Mouse (Mus musculus) midbrain, embryonic 12.5 days (tissue): ENCODE data around the gene Me3. TPM values are rescaled to one million over a fixed set of nuclear protein-coding genes. Genes with fewer than 3 reads are reported as not detected.
A peak's percentile ranks its signal among the peaks of the same experiment; 100 is the strongest.
"Not testable (repeated sequence)": the region's sequence is repeated elsewhere in the genome, so short reads cannot be mapped to it uniquely, and the experiment has no call there.

ENCODE experiments used
- ATAC-seq: fragments of 200-750 bp; cut with Nextera tagmentation; 2 replicates; pipeline ENCODE4 v1.8.0; 2017; ENCODE audit warnings: low read depth, moderate TSS enrichment, moderate library complexity; ENCODE audit not compliant: low FRiP score
- H3K27ac ChIP-seq: fragments of 300-500 bp; sonication (generic); replicated peaks from 2 replicates; pipeline ENCODE4 v1.5.1; 2016; ENCODE audit warnings: mild to moderate bottlenecking
- H3K27me3 ChIP-seq: fragments of 300-500 bp; sonication (generic); 2 replicates; pipeline ENCODE4 v1.6.1; 2016; ENCODE audit warnings: mild to moderate bottlenecking
- H3K36me3 ChIP-seq: fragments of 300-500 bp; sonication (generic); 2 replicates; pipeline ENCODE4 v1.6.1; 2016
- H3K4me1 ChIP-seq: fragments of 300-500 bp; sonication (generic); 2 replicates; pipeline ENCODE4 v1.6.1; 2016
- H3K4me2 ChIP-seq: fragments of 300-500 bp; sonication (generic); replicated peaks from 2 replicates; pipeline ENCODE4 v1.6.1; 2016; ENCODE audit warnings: mild to moderate bottlenecking, moderate library complexity
- H3K4me3 ChIP-seq: fragments of 300-500 bp; sonication (generic); 2 replicates; pipeline ENCODE4 v1.5.1; 2016; ENCODE audit warnings: mild to moderate bottlenecking
- H3K9ac ChIP-seq: fragments of 300-500 bp; sonication (generic); replicated peaks from 2 replicates; pipeline ENCODE4 v1.6.1; 2016; ENCODE audit warnings: mild to moderate bottlenecking, moderate library complexity
- H3K9me3 ChIP-seq: fragments of 300-500 bp; sonication (generic); 2 replicates; pipeline ENCODE4 v1.6.1; 2016; ENCODE audit warnings: mild to moderate bottlenecking
- WGBS: fragments of 180-500 bp; shearing (Covaris S2); methylation state at CpG from one replicate; pipeline ENCODE4 v1.1.7; 2016; 5-methylcytosine and 5-hydroxymethylcytosine counted together
- polyA plus RNA-seq: library from polyadenylated mRNA; unstranded; fragments of >200 nt; fragmentation: Nextera tagmentation; extraction: Ambion mirVana; gene quantifications from 2 replicates; pipeline ENCODE4 v1.2.1, GENCODE M21; 2016

The Me3 gene
- polyA plus RNA-seq, 1 experiment from 2014 or later, result 1.7 TPM

GRCm38 (mm10) chr7:89713059-89713458, 80.9 kb downstream of the Me3 start:
- no peak overlapping the region for H3K4me2 ChIP-seq
- no peaks in the 10 kb centered on the region for H3K4me1 ChIP-seq
- no peaks in the 10 kb centered on the region for H3K36me3 ChIP-seq

GRCm38 (mm10) chr7:89716226-89716625, 84.0 kb downstream of the Me3 start:
- whole genome bisulfite sequencing, result 87% methylated on average over 3 of the region's 3 CpGs
- no peaks in the 10 kb centered on the region for H3K9me3 ChIP-seq
- H3K27ac ChIP-seq, result no peak overlapping the region
- no peak overlapping the region for H3K4me3 ChIP-seq
- no peaks in the 10 kb centered on the region for H3K36me3 ChIP-seq
- no peak for ATAC-seq
- H3K27me3 ChIP-seq, result no peaks in the 10 kb centered on the region
- no peak overlapping the region for H3K9ac ChIP-seq
- no peaks in the 10 kb centered on the region for H3K4me1 ChIP-seq
- H3K4me2 ChIP-seq, result no peak overlapping the region

More at GRCm38 (mm10) chr7:89713059-89713458, 80.9 kb downstream of the Me3 start:
- Histone ChIP-seq H3K27ac (no peak overlapping the region), H3K27me3 (no peaks in the 10 kb centered on the region), H3K9ac (no peak overlapping the region), H3K9me3 (no peaks in the 10 kb centered on the region), H3K4me3 (no peak overlapping the region)
- no peak for ATAC-seq

- H3K9ac ChIP-seq, result no peak overlapping the region
- no peak overlapping the region for H3K4me3 ChIP-seq
- no peak for ATAC-seq
- H3K27me3 ChIP-seq, result no peaks in the 10 kb centered on the region
- no peaks in the 10 kb centered on the region for H3K4me1 ChIP-seq
- 77% methylated on average over 2 of the region's 2 CpGs for WGBS
- H3K36me3 ChIP-seq, result no peaks in the 10 kb centered on the region
- no peak overlapping the region for H3K4me2 ChIP-seq
- H3K9me3 ChIP-seq, result no peaks in the 10 kb centered on the region
- H3K27ac ChIP-seq, result no peak overlapping the region
Measured at GRCm38 (mm10) chr7:89717521-89717920, 85.3 kb downstream of the Me3 start.

GRCm38 (mm10) chr7:89718264-89718663, 86.1 kb downstream of the Me3 start:
- Histone ChIP-seq H3K4me1 (no peaks in the 10 kb centered on the region), H3K9ac (no peak overlapping the region), H3K9me3 (no peaks in the 10 kb centered on the region), H3K36me3 (no peaks in the 10 kb centered on the region), H3K4me3 (no peak overlapping the region), H3K27ac (no peak overlapping the region), H3K27me3 (no peaks in the 10 kb centered on the region), H3K4me2 (no peak overlapping the region)
- 77% methylated on average over 2 of the region's 2 CpGs for WGBS
- no peak for ATAC-seq

- WGBS, result 92% methylated on average over 2 of the region's 2 CpGs
- H3K36me3 ChIP-seq, result no peaks in the 10 kb centered on the region
- no peak overlapping the region for H3K4me3 ChIP-seq
- ATAC-seq, result no peak
- no peak overlapping the region for H3K9ac ChIP-seq
- H3K4me2 ChIP-seq, result no peak overlapping the region
- no peaks in the 10 kb centered on the region for H3K4me1 ChIP-seq
- no peaks in the 10 kb centered on the region for H3K27me3 ChIP-seq
- H3K9me3 ChIP-seq, result no peaks in the 10 kb centered on the region
- H3K27ac ChIP-seq, result no peak overlapping the region
Measured at GRCm38 (mm10) chr7:89720256-89720655, 88.1 kb downstream of the Me3 start.

GRCm38 (mm10) chr7:89726712-89727111, 94.5 kb downstream of the Me3 start:
- Histone ChIP-seq H3K9me3 (no peaks in the 10 kb centered on the region), H3K4me3 (no peak overlapping the region), H3K27ac (no peak overlapping the region), H3K36me3 (no peaks in the 10 kb centered on the region), H3K27me3 (no peaks in the 10 kb centered on the region), H3K4me2 (no peak overlapping the region), H3K4me1 (no peaks in the 10 kb centered on the region), H3K9ac (no peak overlapping the region)
- WGBS, result 79% methylated on average over 3 of the region's 3 CpGs
- no peak for ATAC-seq

GRCm38 (mm10) chr7:89727615-89728014, 95.4 kb downstream of the Me3 start:
- ATAC-seq, result no peak
- no peaks in the 10 kb centered on the region for H3K4me1 ChIP-seq
- no peak overlapping the region for H3K4me3 ChIP-seq
- H3K27ac ChIP-seq, result no peak overlapping the region
- no peaks in the 10 kb centered on the region for H3K36me3 ChIP-seq
- WGBS, result 88% methylated on average over 1 of the region's 1 CpGs
- no peaks in the 10 kb centered on the region for H3K9me3 ChIP-seq
- H3K4me2 ChIP-seq, result no peak overlapping the region
- no peak overlapping the region for H3K9ac ChIP-seq
- H3K27me3 ChIP-seq, result no peaks in the 10 kb centered on the region

GRCm38 (mm10) chr7:89728393-89728792, 96.2 kb downstream of the Me3 start:
- H3K9ac ChIP-seq, result no peak overlapping the region
- H3K4me3 ChIP-seq, result no peak overlapping the region
- ATAC-seq, result no peak
- no peaks in the 10 kb centered on the region for H3K9me3 ChIP-seq
- H3K27ac ChIP-seq, result no peak overlapping the region
- WGBS, result 79% methylated on average over 3 of the region's 3 CpGs
- H3K4me1 ChIP-seq, result no peaks in the 10 kb centered on the region
- H3K36me3 ChIP-seq, result no peaks in the 10 kb centered on the region
- H3K27me3 ChIP-seq, result no peaks in the 10 kb centered on the region
- no peak overlapping the region for H3K4me2 ChIP-seq

GRCm38 (mm10) chr7:89730514-89730913, 98.3 kb downstream of the Me3 start:
- Histone ChIP-seq H3K4me1 (no peaks in the 10 kb centered on the region), H3K27ac (no peak overlapping the region), H3K36me3 (no peaks in the 10 kb centered on the region), H3K9ac (no peak overlapping the region), H3K4me2 (no peak overlapping the region), H3K4me3 (no peak overlapping the region), H3K9me3 (no peaks in the 10 kb centered on the region), H3K27me3 (no peaks in the 10 kb centered on the region)
- 89% methylated on average over 2 of the region's 2 CpGs for WGBS
- ATAC-seq, result no peak

- not testable (repeated sequence) for H3K4me2 ChIP-seq, H3K27me3 ChIP-seq, ATAC-seq, H3K4me1 ChIP-seq, H3K36me3 ChIP-seq, H3K9ac ChIP-seq, H3K4me3 ChIP-seq, H3K9me3 ChIP-seq, H3K27ac ChIP-seq
- 100% methylated on average over 2 of the region's 2 CpGs for WGBS
Measured at GRCm38 (mm10) chr7:89731115-89731514, 98.9 kb downstream of the Me3 start.

- no peak overlapping the region for H3K4me3 ChIP-seq
- H3K36me3 ChIP-seq, result no peaks in the 10 kb centered on the region
- no peaks in the 10 kb centered on the region for H3K27me3 ChIP-seq
- 0 out of 2 replicates have a peak, but pooled peaks cover 4% of the 10 kb centered on the region for H3K4me1 ChIP-seq
- no peak overlapping the region for H3K27ac ChIP-seq
- no peak overlapping the region for H3K4me2 ChIP-seq
- 73% methylated on average over 7 of the region's 7 CpGs for WGBS
- H3K9ac ChIP-seq, result no peak overlapping the region
- no peaks in the 10 kb centered on the region for H3K9me3 ChIP-seq
- ATAC-seq, result no peak
Measured at GRCm38 (mm10) chr7:89748415-89748814, 116.2 kb downstream of the Me3 start.

GRCm38 (mm10) chr7:89749183-89749582, 117.0 kb downstream of the Me3 start:
- H3K36me3 ChIP-seq, result no peaks in the 10 kb centered on the region
- WGBS, result 46% methylated on average over 2 of the region's 2 CpGs
- no peaks in the 10 kb centered on the region for H3K9me3 ChIP-seq
- no peaks in the 10 kb centered on the region for H3K27me3 ChIP-seq
- H3K4me3 ChIP-seq, result no peak overlapping the region
- H3K4me2 ChIP-seq, result no peak overlapping the region
- no peak for ATAC-seq
- no peak overlapping the region for H3K9ac ChIP-seq
- 0 out of 2 replicates have a peak, but pooled peaks cover 4% of the 10 kb centered on the region for H3K4me1 ChIP-seq
- H3K27ac ChIP-seq, result no peak overlapping the region

DNA sequence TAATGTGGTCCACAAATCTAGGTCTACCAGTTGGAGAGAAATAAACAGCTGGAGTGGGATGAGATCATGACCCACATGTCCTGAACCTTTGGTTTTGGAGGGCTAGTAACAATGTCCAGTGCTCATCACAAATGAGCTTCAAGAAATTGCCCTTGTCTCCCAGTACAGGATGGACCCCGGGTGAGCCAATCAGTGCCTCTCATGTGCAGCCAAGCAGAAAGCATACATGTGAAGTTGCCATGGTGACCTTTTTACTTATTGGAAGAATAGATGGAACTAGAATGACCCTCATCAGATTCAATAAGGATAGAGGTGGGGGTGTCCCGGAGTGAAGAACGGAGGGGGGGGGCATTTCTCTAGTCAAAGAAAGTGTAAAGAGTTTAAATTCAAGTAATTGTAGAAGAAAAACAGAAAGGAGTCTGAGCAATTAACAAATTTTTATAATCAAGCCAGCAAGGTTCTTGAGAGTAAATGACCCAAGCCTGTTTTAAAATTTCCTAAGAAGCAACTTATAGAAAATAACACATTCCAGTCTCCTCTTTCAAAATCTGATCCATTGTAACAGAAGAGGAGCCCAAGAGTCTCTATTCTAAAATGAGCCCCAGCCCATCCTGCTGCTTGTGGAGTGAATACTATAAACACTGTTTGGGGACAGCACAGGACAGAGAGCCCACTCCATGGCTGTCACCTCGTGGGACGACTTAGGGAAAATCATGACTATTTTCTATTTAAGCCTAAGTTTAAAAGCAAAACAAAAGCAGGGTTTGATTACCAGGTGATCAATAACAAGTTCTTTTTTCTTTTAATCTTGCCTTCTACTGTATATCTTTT, 134.7 kb downstream of the Me3 start:
- 12% methylated on average over 5 of the region's 5 CpGs for WGBS
- no peaks in the 10 kb centered on the region for H3K36me3 ChIP-seq
- H3K27me3 ChIP-seq, result peaks cover 6% of the 10 kb centered on the region; the same call in 1 of the 2 replicates
- H3K9ac ChIP-seq, result no peak overlapping the region
- peaks cover 20% of the 10 kb centered on the region for H3K4me1 ChIP-seq
- H3K9me3 ChIP-seq, result no peaks in the 10 kb centered on the region
- no peak overlapping the region for H3K27ac ChIP-seq
- H3K4me2 ChIP-seq, result no peak overlapping the region
- no peak overlapping the region for H3K4me3 ChIP-seq
- ATAC-seq, result peak; percentile 90
